Mouse (Mus musculus) myocyte (in vitro differentiated cells): ENCODE results near the gene Fosl2.

Experiments used
- E2F4 ChIP-seq: IDR thresholded peaks from one replicate; pipeline ENCODE4 v1.6.1; 2011; ENCODE audit warnings: mild to moderate bottlenecking, control low read depth, moderate library complexity; ENCODE audit not compliant: insufficient read depth
- POLR2A ChIP-seq: IDR thresholded peaks from one replicate; pipeline ENCODE4 v1.6.1; 2011; ENCODE audit warnings: low read depth, mild to moderate bottlenecking, control low read depth, moderate library complexity; ENCODE audit not compliant: insufficient read length

DNA sequence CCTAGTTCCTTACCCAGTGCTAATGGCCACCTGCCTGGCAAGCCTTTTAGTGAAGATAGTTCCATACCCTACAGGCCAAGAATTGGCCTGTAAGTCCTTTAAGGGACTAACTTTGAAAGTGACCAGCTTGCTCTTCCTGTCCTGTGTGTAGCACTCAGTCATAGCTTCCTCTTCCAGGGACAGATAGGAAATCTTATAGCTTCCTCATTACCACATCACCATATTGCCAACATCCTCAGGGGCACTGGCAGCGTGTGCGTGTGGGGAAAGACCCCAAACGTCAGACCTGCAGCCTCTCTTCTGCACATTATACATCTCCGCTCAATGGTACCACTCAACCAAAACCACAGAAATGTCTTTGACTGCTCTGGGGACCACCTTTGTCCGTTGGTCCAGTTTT, 13.2 kb upstream of the Fosl2 start:
- TF ChIP-seq POLR2A (no peak), E2F4 (no peak)
